Mouse (Mus musculus) myocyte (in vitro differentiated cells): ENCODE data around the gene Sema3b.

ENCODE experiments used
- POLR2AphosphoS2 ChIP-seq: IDR thresholded peaks from one replicate; pipeline ENCODE4 v1.6.1; 2011; ENCODE audit warnings: low read depth, control low read depth; ENCODE audit not compliant: insufficient read length
- TCF12 ChIP-seq: IDR thresholded peaks from one replicate; pipeline ENCODE4 v1.6.1; 2011; ENCODE audit warnings: mild to moderate bottlenecking, control low read depth; ENCODE audit not compliant: poor library complexity, insufficient read depth, severe bottlenecking

DNA sequence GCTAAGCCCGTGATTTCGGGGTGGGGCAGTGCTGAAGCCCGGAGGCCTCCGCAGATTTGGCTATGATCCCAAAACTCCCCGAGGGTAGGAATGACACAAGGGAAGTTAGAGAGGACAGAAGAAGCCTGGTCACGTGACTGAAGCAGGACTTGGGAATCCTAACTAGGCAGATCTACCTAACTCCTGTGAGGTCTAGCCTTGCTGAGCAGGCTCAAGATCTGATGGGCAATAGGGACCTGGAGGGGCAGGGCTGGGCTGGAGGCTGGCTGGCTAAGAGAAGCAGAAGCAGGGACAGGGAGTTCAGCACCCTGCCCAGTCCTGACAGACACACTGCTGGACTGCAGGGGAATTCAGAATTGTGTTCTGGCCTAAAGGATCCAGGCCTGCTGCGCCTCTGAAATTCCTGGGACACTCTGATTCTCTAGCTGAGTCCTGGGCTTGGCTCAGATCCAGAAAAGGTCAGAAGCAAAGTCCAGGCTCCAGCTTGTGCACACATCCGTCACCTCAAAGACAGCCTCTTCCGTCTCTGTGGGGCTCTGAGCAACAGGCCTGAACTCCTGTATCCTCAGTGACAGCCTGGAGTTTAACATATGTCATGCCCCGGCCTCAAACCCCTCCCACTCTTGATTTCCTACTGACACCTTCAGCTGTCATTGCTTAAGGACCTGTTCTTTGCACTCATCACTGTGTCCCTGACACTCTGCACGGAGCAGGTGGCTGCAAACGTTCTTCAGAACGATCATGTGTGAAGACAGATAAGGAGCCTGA is 9.9 kb upstream of the Sema3b start:
- TF ChIP-seq POLR2AphosphoS2 (no peak), TCF12 (no peak)
